Mouse (Mus musculus) cerebellum, postnatal 10 days (tissue): ENCODE measurements around the gene Laptm5.

Experiments used
- DNase-seq, 2 experiments: peaks; one replicate each; pipeline ENCODE4 v3.0.0; 2021; ENCODE audit warnings: mixed read lengths in 2 of 2

Laptm5 gene

GRCm38 (mm10) chr4:130899782-130900427 is 13.0 kb upstream of the Laptm5 start:
- DNase-seq, result no peak

GRCm38 (mm10) chr4:130900746-130901145 is 12.2 kb upstream of the Laptm5 start:
- DNase-seq, result peak; percentile 79 to 83

DNA sequence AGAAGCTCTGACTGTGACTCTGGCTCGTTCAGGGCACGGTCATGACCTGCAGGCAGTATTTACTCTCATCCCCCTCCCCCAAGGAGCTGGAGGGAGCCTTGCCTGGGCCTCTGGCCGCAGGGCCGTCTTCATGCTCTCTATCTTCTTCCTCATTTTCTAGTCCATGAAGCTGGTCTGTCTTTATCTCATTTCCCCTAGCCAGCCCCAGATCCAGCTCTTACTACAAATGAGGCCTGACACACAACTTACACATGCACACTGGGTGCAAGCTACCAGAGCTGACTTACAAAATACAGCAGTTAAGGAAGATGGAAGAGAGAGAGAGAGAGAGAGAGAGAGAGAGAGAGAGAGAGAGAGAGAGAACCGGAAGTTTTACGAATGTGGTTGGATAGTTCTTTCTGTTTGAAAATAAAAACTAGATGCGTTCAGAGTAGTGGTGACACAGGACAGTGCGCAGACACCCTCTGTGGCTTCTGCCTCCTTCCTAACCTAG is 10.6 kb upstream of the Laptm5 start:
- DNase-seq, result no peak

- DNase-seq, result no peak
These were observed 7.9 kb upstream of the Laptm5 start for GRCm38 (mm10) chr4:130905025-130905424.

DNA sequence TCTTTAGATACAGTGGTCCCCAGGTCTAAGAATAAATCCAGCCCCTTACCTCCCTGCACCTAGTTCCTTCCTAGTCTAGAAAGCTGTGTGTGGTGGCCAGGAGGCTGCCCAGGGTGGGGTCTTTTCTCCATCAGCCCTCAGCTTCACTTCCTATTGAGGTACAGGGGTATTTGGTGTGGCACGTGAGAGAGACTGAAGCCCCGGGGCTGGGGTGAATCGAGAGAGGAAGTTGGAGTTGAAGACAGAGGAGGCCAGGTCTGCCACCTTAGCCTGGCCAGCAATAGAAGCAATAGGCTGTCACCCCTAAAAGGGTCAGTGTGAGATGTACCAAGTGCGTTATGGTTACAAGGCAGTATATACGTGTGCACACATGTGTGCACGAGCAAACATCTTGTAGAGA is 7.0 kb upstream of the Laptm5 start:
- DNase-seq, result no peak

DNA sequence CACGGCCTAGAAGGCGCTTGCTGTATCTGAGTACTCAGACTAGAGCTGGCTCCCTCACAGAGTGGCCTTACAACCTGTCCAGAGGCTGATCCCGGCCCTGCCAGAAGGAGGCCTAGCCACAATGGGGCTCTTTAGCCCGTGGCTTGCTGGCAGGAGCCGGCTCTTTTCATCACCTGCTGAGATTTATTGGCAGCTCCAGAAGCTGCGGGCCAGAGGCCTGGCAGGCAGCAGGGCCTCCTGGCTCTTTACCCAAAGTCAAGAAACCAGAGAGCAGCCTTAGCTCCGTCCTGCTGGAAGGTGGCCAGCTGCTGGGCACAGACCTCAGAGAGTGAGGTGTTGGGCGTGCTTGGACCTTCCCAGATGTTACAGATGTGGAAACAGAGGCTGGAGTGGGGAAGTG is 6.6 kb upstream of the Laptm5 start:
- DNase-seq, result peak; percentile 91 to 95

DNA sequence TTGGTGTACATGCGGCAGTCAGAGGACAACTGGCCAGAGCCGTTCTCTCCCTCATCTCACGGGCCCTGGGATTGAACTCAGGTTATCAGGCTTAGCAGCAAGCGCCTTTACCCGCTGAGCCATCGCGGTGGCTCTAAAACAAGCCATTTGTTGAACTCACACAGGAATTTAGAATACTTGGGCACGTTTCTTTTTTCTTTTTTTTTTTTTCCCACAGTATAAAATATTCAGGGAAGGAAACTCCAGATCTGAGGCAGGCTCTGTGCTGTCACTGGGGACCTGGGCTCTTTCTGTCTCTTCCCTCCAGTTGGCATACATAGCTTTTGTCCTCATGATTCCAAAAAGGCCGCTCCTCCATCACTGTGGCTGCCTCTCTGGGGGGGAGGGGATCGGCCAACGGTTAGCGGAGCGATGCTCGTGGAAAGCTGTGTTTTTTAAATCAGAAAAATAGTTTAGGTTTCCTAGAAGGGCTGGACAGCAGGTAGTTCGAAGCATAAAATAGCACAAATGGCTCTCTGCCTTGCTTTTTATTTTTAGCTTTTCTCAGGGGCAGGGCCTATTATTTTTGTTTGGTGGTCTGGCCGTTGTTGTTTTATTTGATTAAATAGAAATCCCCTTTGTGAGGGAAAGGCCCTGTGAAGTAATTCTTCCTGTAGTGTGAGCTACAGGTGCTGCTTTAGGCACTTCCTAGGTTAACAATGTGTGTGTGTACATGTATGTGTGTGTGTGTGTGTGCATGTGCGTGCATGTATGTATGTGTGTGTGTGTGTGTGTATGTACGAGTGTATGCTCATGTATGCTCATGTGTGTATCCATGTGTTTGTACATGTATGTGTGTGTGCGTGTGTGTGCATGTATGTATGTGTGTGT is 5.5 kb upstream of the Laptm5 start:
- DNase-seq, result peak in 1 of 2 experiments; percentile 60

DNA sequence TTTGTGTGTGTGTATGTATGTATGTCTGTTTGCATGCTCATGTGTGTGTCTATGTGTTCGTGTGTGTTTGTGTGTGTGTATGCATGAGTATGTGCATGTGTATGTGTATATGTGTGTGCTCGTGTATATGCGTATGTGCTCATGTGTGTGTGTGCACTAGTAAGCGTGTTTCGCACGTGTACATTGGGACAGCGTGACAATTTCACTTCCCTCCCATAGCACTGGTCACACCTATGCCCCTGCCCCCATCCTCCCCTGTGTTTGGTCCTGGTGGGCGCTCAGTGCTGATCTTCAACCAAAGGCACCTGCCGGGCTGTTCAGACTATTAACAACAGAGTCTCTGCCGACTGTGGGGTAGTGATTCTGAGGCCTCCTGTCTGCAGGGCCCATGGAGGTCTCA is 4.8 kb upstream of the Laptm5 start:
- DNase-seq, result no peak

- DNase-seq, result no peak
These were observed 3.6 kb upstream of the Laptm5 start for GRCm38 (mm10) chr4:130909167-130909874.

GRCm38 (mm10) chr4:130910666-130911065 is 2.3 kb upstream of the Laptm5 start:
- DNase-seq, result no peak

DNA sequence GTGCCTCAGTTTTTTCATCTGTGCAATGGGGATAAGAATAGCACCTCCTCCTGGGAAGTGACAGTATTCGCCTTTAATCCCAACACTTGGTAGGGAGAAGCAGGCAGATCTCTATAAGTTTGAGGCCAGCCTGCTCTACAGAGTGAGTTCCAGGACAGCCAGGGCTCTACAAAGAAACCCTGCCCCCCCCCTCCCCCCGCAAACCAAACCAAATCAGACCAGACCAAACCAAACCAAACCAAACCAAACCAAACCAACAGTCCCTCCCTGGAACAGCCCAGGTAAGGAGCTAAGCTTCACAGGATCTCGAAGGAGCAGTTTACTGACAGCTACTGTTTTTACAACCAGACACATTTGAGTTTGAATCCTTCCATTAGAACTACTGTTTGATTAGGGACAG is 299 bp upstream of the Laptm5 start:
- no peak for DNase-seq

DNA sequence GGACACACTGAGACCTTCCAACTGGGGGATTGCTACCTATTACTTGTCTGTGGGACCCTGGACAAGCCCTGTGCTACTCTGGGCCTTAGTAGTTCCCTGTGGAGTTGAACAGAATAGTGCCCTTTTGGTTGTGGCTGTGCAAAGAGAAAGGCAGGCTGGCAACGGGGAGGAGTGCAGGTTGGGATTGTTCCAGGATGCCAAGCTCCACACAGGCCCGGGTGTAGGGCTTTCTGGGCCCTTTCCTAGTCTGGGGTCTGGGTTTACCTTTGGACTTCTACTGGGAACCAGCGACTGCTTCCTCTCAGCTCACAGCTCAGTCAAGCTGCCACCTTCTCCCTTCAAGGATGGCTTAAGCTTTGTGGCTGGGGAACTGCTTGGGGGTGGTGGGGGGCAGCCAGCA is 586 bp downstream of the Laptm5 start:
- no peak for DNase-seq

DNA sequence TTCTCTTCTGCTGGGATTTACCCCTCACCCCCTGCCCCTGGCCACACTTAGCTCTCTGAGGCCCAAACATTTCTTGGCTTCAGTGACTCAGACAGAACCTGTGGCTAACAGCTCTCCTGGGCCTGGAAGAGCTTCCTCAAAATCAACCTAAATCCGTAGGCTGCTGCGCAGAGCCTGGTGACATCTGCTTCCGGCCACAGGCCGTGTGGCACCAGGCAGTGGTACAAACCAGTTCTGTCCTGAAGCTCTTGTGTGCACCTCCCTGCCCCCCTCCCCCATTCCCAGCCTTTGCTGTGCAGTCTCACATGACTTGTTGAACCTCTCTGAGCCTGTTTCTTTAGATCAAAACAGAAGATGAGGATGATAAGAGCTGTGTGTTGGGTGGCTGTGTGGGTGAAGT is 1.1 kb downstream of the Laptm5 start:
- no peak for DNase-seq

DNA sequence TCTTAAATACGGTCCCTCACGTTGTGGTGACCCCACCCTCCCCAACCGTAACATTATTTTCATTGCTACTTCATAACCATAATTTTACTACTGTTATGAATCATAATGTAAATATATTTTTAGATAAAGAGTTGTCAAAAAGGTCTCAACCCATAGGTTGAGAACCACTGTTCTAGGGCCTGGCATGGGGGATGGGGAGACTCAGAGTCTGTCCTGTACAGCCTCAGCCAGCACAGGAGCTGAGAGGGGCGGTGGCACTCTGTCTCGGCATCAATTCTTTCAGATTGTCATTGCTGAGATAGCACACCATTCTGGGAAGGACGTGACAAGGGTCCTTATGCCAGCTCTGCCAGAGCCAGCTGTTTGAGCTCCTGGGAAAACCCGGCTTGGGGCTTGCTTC is 1.6 kb downstream of the Laptm5 start:
- DNase-seq, result no peak

- no peak for DNase-seq
These were observed 2.2 kb downstream of the Laptm5 start for GRCm38 (mm10) chr4:130915006-130915667.

GRCm38 (mm10) chr4:130915668-130916035 is 2.7 kb downstream of the Laptm5 start:
- no peak for DNase-seq

GRCm38 (mm10) chr4:130916639-130917038 is 3.7 kb downstream of the Laptm5 start:
- DNase-seq, result no peak

DNA sequence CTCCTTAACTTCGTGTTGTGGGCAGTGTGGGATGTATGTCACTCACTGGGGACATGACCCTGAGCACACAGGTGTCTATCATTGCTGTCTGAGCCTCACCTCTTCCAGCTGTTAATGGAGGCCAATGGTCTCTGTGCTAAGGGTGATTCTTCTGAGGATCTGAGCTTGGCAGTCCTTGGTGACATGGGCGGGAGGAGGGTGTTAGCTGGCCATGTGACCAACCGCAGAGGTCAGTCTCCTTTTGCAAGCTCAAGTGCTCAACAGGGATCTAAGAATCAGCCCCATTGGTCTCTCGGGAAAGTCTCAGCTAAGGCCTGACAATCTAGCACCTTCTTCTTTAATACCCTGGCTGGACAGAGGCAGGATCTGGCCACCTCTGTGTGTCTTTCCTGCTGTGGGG is 4.6 kb downstream of the Laptm5 start:
- DNase-seq, result no peak

DNA sequence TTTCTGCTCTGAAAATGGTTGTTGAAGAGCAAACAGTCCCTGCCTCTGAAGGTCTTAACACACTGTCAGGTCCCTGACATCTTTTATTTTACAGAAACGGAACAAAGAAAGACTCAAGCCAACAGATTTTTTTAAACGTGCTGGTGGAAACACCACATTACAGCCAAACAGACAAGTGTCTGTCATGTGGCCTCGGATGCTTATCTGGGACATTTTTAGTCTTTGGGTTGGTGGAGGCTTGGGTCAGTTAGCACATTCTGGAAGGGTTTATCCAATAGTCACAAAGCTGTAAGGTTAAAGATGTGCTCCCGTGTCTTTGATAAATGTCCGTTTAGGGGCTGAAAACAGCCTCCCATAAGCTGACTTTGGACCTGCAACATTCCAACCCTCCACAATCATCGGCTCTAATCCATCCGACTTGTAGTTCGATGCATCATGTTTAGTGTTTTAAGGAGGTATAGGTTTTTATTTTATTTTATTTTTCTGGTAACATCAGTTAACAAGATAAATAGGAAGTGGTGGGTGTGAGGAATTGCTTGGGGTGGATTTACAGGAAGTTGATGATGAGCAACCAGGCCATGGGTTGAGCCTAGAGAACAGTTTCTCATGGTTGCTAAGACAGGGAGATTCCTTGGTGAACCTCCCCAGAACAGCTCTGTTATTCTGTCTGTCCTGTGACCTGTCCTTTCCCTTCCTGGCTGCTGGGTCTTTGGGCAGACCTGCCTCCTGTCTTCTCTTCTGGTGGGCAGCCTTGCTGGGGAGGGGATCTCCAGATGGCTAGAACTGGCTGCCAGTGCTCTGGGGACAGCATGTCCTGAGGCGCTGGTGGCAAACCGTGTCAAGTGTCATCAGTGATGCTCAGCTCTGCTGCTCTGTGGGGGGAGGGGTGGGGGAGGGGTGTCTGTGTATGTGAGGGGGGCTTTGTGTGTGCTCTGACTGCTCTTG is 6.2 kb downstream of the Laptm5 start:
- DNase-seq, result peak; percentile 40 to 68

- no peak for DNase-seq
These were observed 6.9 kb downstream of the Laptm5 start for GRCm38 (mm10) chr4:130919750-130920356.

DNA sequence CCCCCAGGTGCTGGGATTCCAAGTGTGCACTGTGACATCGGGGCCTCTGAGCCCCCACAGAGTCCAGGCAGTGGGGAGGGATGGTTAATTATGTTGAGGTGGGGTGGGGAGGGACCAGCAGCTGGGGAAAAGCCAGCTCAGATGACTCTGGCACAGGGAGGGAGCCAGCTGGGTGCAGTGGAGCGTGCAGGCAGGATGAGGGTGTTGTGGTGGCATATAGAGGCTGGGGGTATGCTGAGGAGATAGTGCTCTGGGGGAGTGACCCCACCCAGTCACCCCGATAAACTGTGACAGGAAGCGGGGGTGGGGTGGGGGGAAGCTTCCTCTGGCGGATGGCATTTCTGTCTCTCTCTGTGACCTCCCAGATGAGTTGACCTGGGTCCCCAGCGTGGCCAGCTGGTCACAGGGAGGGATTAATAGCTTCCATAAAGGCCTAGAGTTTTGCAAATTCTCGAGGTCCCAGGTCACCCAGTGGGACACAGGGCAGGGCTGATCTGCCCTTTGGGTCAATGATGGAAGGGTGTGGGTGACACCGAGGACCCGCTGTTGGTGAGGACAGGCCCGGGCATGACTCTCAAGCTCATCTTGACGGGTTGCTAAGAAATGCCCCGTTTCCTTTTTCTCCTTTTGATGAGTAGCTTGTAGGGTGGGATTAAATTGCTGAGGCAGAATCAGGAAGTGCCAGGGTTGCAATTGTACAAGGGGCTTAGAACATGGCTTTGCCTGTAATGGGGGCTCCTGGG is 8.2 kb downstream of the Laptm5 start:
- DNase-seq, result peak; percentile 64 to 77
